Mouse (Mus musculus) heart, adult 2 months (tissue): Measurements from ENCODE around the gene Cradd.

ENCODE experiments used
- CTCF ChIP-seq: fragments of 200-600 bp; IDR thresholded peaks from 2 replicates; pipeline ENCODE4 v1.8.1; 2022; ENCODE audit warnings: antibody characterized with exemption, mild to moderate bottlenecking, moderate library complexity
- EP300 ChIP-seq: fragments of 200-500 bp; IDR thresholded peaks from 2 replicates; pipeline ENCODE4 v1.6.1; 2011; ENCODE audit warnings: low read depth, low read length, control low read depth; ENCODE audit not compliant: insufficient read depth

DNA sequence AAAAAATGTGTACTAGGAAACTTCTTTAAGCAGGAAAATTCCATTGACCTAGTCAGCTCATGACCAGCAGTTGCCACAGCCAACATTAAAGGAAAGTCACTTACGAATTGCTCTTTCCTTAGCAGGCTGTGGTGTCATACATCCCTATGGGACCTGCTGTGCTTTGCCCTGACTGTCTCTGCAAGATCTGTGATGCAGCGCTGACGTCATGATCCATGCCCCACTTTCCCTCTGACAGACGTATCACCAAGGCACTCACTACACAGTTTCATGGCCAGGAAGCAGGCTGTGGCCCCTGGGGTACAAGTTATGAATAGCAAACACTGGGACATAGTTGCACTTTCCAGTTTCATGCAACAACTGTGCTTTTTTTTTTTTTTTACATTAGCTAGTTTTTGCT, 113.8 kb downstream of the Cradd start:
- TF ChIP-seq CTCF (no peak), EP300 (no peak)
